In the genomic region with DNA sequence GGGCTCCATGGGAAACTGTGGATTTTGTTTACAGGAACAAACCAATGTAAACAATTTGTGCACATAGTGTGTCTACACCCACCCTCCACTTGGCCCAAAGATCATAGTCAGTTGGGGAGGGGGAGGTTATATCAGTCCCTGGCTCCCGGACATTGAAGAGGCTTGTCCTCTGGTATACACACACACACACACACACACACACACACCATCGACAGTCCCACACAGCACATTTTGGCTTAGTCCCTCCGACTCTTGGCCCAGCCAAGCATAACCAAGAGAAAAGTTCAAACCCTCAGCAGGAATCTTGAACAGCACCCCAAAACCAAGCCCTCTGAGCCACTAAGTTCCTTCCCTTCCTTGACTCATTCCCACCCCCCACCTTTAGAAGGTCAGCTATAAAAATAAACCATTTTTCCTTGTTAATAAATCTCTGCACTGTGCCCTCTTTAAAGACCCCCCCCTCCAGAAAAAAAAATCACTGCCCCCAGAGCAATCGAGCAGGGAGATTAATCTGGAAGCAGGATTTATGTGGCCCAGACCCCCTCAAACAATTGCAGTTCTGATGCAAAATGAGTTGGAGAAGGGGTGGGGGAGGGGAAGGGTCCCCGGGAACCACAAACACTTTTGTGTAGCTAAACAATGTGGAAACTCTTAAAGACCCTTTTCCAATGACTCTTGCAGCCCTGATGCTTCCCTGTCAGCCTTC, we compare ENCODE assay signal across 25 mouse cellular contexts. TPM values are rescaled to one million over a fixed set of nuclear protein-coding genes. Genes with fewer than 3 reads are reported as not detected.
A peak's percentile ranks its signal among the peaks of the same experiment; 100 is the strongest.
DNase-seq lines count a peak whose midpoint lies in the region; ATAC-seq lines count a peak whose summit lies in the region.
"Had no signal": no experiment of that assay in that cellular context is flagged by ENCODE, and none has a peak within 500 bp of the region (broad histone marks: within the 10 kb centered on the region; RNA-seq: fewer than 3 reads in every experiment).

No protein-coding gene starts in this region.

- H3K4me3 ChIP-seq in heart, embryonic 14.5 days (ENCODE audit: control insufficient read depth in 1 of 2, insufficient read depth in 1 of 2, low read depth in 1 of 2, low read length in 2 of 2) = peak overlapping the region; percentile 14 to 36; a peak in 3 of 4 replicates
- no peak overlapping the region for H3K4me3 ChIP-seq in lung, embryonic 16.5 days (ENCODE audit: low read length)
- H3K4me3 ChIP-seq in limb, embryonic 13.5 days = peak overlapping the region; percentile 44
- H3K4me3 ChIP-seq: hindbrain, embryonic 15.5 days; intestine, embryonic 15.5 days; left cerebral cortex, adult 2 months; megakaryocyte, embryonic 14.5 days had no signal

- no peaks in the 10 kb centered on the region for H3K9me3 ChIP-seq in heart, embryonic 14.5 days (ENCODE audit: control insufficient read depth, low read length)
- no peaks in the 10 kb centered on the region for H3K9me3 ChIP-seq in lung, embryonic 16.5 days (ENCODE audit: control insufficient read depth, low read length)
- no peaks in the 10 kb centered on the region for H3K9me3 ChIP-seq in limb, embryonic 13.5 days
- H3K9me3 ChIP-seq: hindbrain, embryonic 15.5 days; intestine, embryonic 15.5 days had no signal

- H3K9ac ChIP-seq in heart, embryonic 14.5 days (ENCODE audit: low read length) = peak overlapping the region; percentile 71
- H3K9ac ChIP-seq in lung, embryonic 16.5 days (ENCODE audit: low read length) = peak overlapping the region; percentile 2; the same call in 1 of the 2 replicates
- H3K9ac ChIP-seq in limb, embryonic 13.5 days = peak overlapping the region; percentile 77
- H3K9ac ChIP-seq: hindbrain, embryonic 15.5 days; intestine, embryonic 15.5 days had no signal

- H3K27ac ChIP-seq in heart, embryonic 14.5 days (replicated peaks in 1 of 2; ENCODE audit: control insufficient read depth in 1 of 2, insufficient read depth in 1 of 2, low read depth in 2 of 2, low read length in 2 of 2) = peak overlapping the region; percentile 59 to 69
- peak overlapping the region; percentile 92 for H3K27ac ChIP-seq in lung, embryonic 16.5 days (ENCODE audit: low read length)
- H3K27ac ChIP-seq in limb, embryonic 13.5 days = peak overlapping the region; percentile 87
- H3K27ac ChIP-seq: hindbrain, embryonic 15.5 days; intestine, embryonic 15.5 days; left cerebral cortex, adult 2 months had no signal

- DNase-seq in embryo, embryonic 10.5 days (ENCODE audit: low spot score) = peak; percentile 43
- no peak for DNase-seq in embryo, embryonic 10 days (ENCODE audit: low spot score)
- DNase-seq in heart, adult 8-10 months (ENCODE audit: low spot score) = no peak
- DNase-seq in lung, adult 18-20 months = no peak
- no peak for DNase-seq in layer of hippocampus, adult 18-20 months (ENCODE audit: low spot score in 2 of 2)
- DNase-seq: adrenal gland, adult 2 months; cerebellum, adult 2 months; gastrocnemius, postnatal 36 days; kidney, adult 9 months; kidney, postnatal 25 days; layer of hippocampus, adult 9-11 months; liver; right cerebral cortex, postnatal 25 days; thymus, postnatal 36 days had no signal

- no peak for ATAC-seq in heart, embryonic 14.5 days (ENCODE audit: insufficient number of reproducible peaks, insufficient read depth, low FRiP score, low read depth)
- ATAC-seq in lung, embryonic 16.5 days (ENCODE audit: low read depth) = peak; percentile 20; the same call in 1 of the 2 replicates
- no peak for ATAC-seq in limb, embryonic 13.5 days (ENCODE audit: low FRiP score, low read depth)
- ATAC-seq: forebrain, embryonic 16.5 days; intestine, embryonic 15.5 days; midbrain, embryonic 16.5 days had no signal

- no peaks in the 10 kb centered on the region for H3K36me3 ChIP-seq in heart, embryonic 14.5 days (ENCODE audit: control insufficient read depth, insufficient read depth, low read length)
- no peaks in the 10 kb centered on the region for H3K36me3 ChIP-seq in lung, embryonic 16.5 days (ENCODE audit: control insufficient read depth, insufficient read depth, low read length)
- H3K36me3 ChIP-seq in limb, embryonic 13.5 days = no peaks in the 10 kb centered on the region
- H3K36me3 ChIP-seq: hindbrain, embryonic 15.5 days; intestine, embryonic 15.5 days had no signal

- H3K4me1 ChIP-seq in heart, embryonic 14.5 days (ENCODE audit: control insufficient read depth in 2 of 2, insufficient read depth in 2 of 2, low read length in 2 of 2) = peaks cover 7 to 15% of the 10 kb centered on the region in 2 experiments; a peak in 3 of 4 replicates
- peaks cover 32% of the 10 kb centered on the region for H3K4me1 ChIP-seq in lung, embryonic 16.5 days (replicated peaks; ENCODE audit: control insufficient read depth, insufficient read depth, low read length)
- H3K4me1 ChIP-seq in limb, embryonic 13.5 days = peaks cover 38% of the 10 kb centered on the region
- H3K4me1 ChIP-seq: hindbrain, embryonic 15.5 days; intestine, embryonic 15.5 days had no signal

- H3K4me2 ChIP-seq in heart, embryonic 14.5 days (ENCODE audit: low read length) = peak overlapping the region; percentile 52
- H3K4me2 ChIP-seq in lung, embryonic 16.5 days (ENCODE audit: low read depth, low read length) = no peak overlapping the region
- peak overlapping the region; percentile 66 for H3K4me2 ChIP-seq in limb, embryonic 13.5 days (replicated peaks)
- H3K4me2 ChIP-seq: hindbrain, embryonic 15.5 days; intestine, embryonic 15.5 days had no signal

- H3K27me3 ChIP-seq in heart, embryonic 14.5 days (ENCODE audit: control insufficient read depth, insufficient read depth, low read length) = peaks cover 96% of the 10 kb centered on the region
- H3K27me3 ChIP-seq in lung, embryonic 16.5 days (ENCODE audit: control insufficient read depth, insufficient read depth, low read depth, low read length) = peaks cover 88% of the 10 kb centered on the region
- peaks cover 100% of the 10 kb centered on the region for H3K27me3 ChIP-seq in limb, embryonic 13.5 days

- WGBS in heart, embryonic 14.5 days = 25% methylated on average over 5 of the region's 5 CpGs
- WGBS in lung, embryonic 16.5 days = 7% methylated on average over 5 of the region's 5 CpGs
- WGBS in limb, embryonic 13.5 days = 7% methylated on average over 5 of the region's 5 CpGs

RNA-seq across cellular contexts. Expression of a gene that starts 33.6 kb away (rescaled TPM):
- 33.1 and 39.2 TPM in 2 replicates for polyA plus RNA-seq in heart, embryonic 14.5 days (2014; fragmentation: Nextera tagmentation; extraction: Ambion mirVana)
- total RNA-seq in heart, adult 8-10 months (2022) = 10 to 100 TPM; 22.5 to 44.9 (median 33.8) TPM
- 53.0 and 58.7 TPM in 2 replicates for polyA plus RNA-seq in lung, embryonic 16.5 days (2015; fragmentation: Nextera tagmentation; extraction: Ambion mirVana)
- 34.8 and 51.5 TPM in 2 replicates for polyA plus RNA-seq in limb, embryonic 13.5 days (2015; fragmentation: Nextera tagmentation; extraction: Ambion mirVana)
- total RNA-seq in layer of hippocampus, adult 18-20 months (2021) = not detected
- total RNA-seq: gastrocnemius, postnatal 36 days; left cerebral cortex, adult 2 months had no signal
- polyA plus RNA-seq: cerebellum, adult 2 months; forebrain, embryonic 16.5 days; liver, embryonic 16.5 days; midbrain, embryonic 16.5 days; spleen, adult 2 months had no signal

Comparison
In these comparisons a context has a peak if more than half of its experiments do, and no peak if none do; other contexts are left out.
1. H3K9ac ChIP-seq: peak in every context shown above with its lines; median percentile 77 in limb, embryonic 13.5 days; 71 in heart, embryonic 14.5 days; 2 in lung, embryonic 16.5 days.